ENCODE assay signal across 10 mouse cellular contexts in genomic region chr5:113035094-113036047, GRCm38 (mm10). TPM values are rescaled to one million over a fixed set of nuclear protein-coding genes. Genes with fewer than 3 reads are reported as not detected.
DNase-seq lines count a peak whose midpoint lies in the region; ATAC-seq lines count a peak whose summit lies in the region.
"Had no signal": no experiment of that assay in that cellular context is flagged by ENCODE, and none has a peak within 500 bp of the region (broad histone marks: within the 10 kb centered on the region; RNA-seq: fewer than 3 reads in every experiment).

No protein-coding gene starts in this region.

- H3K4me1 ChIP-seq in heart, embryonic 12.5 days (replicated peaks): peaks cover 22% of the 10 kb centered on the region
- H3K4me1 ChIP-seq in heart, embryonic 11.5 days (ENCODE audit: control insufficient read depth, insufficient read depth, low read length): 0 out of 2 replicates have a peak, but pooled peaks cover 3% of the 10 kb centered on the region

- no peak overlapping the region for H3K9ac ChIP-seq in heart, embryonic 12.5 days
- no peak overlapping the region for H3K9ac ChIP-seq in heart, embryonic 11.5 days (ENCODE audit: low read depth, low read length)

- peaks cover 4% of the 10 kb centered on the region; the same call in 1 of the 2 replicates for H3K9me3 ChIP-seq in heart, embryonic 12.5 days (replicated peaks)
- H3K9me3 ChIP-seq in heart, embryonic 11.5 days (replicated peaks; ENCODE audit: control insufficient read depth, low read length): no peaks in the 10 kb centered on the region

- no peak for DNase-seq in ovary, postnatal 36 days (ENCODE audit: low spot score)
- no peak for DNase-seq in spleen, adult 18-20 months
- no peak for DNase-seq in layer of hippocampus, adult 9-10 months (ENCODE audit: low spot score)

- 59% methylated on average over 10 of the region's 10 CpGs for WGBS in heart, embryonic 12.5 days
- 63% methylated on average over 10 of the region's 10 CpGs for WGBS in heart, embryonic 11.5 days (ENCODE audit: insufficient replicate concordance)

- 0 out of 2 replicates have a peak, but pooled peaks cover 4% of the 10 kb centered on the region for H3K27me3 ChIP-seq in heart, embryonic 12.5 days (replicated peaks)
- no peaks in the 10 kb centered on the region for H3K27me3 ChIP-seq in heart, embryonic 11.5 days (ENCODE audit: control insufficient read depth, insufficient read depth, low read length)

- H3K27ac ChIP-seq in heart, embryonic 12.5 days (ENCODE audit: poor library complexity, severe bottlenecking): 0 out of 2 replicates have a peak overlapping the region, but pooled peaks have one; percentile 9
- H3K27ac ChIP-seq in heart, embryonic 11.5 days (ENCODE audit: low read depth, low read length): no peak overlapping the region

- H3K4me3 ChIP-seq in heart, embryonic 12.5 days: no peak overlapping the region
- no peak overlapping the region for H3K4me3 ChIP-seq in heart, embryonic 11.5 days (ENCODE audit: low read depth, low read length)

- ATAC-seq in heart, embryonic 12.5 days (ENCODE audit: insufficient number of reproducible peaks, low FRiP score): no peak
- no peak for ATAC-seq in heart, embryonic 11.5 days (replicated peaks; ENCODE audit: insufficient number of reproducible peaks, low FRiP score, low TSS enrichment)
- peak; percentile 78 for ATAC-seq in CD4-positive, CD25-positive, alpha-beta regulatory T cell, adult 4 months
- ATAC-seq in inflammation-experienced regulatory T-cells, adult 6 months: peak; percentile 90
- peak; percentile 62 for ATAC-seq in megakaryocyte-erythroid progenitor cell, adult 5-6 weeks (replicated peaks; ENCODE audit: low FRiP score, low TSS enrichment, poor library complexity, severe bottlenecking)

- H3K4me2 ChIP-seq in heart, embryonic 12.5 days: no peak overlapping the region
- H3K4me2 ChIP-seq in heart, embryonic 11.5 days: no peak overlapping the region

- no peaks in the 10 kb centered on the region for H3K36me3 ChIP-seq in heart, embryonic 12.5 days
- H3K36me3 ChIP-seq in heart, embryonic 11.5 days (ENCODE audit: control insufficient read depth, insufficient read depth, low read length): no peaks in the 10 kb centered on the region

RNA-seq across cellular contexts. Expression of gene Grk3, which starts 19.8 kb away (rescaled TPM):
- polyA plus RNA-seq in heart, embryonic 12.5 days (2016; fragmentation: Nextera tagmentation; extraction: Ambion mirVana): 14.1 and 16.1 TPM in 2 replicates
- 10.4 and 11.3 TPM in 2 replicates for polyA plus RNA-seq in heart, embryonic 11.5 days (2014; fragmentation: Nextera tagmentation; extraction: Ambion mirVana)
- under 1 TPM in 1 of 2 experiments, not detected in 1; 0.25 TPM for polyA plus RNA-seq in CD4-positive, CD25-positive, alpha-beta regulatory T cell, adult 4 months (2017; shearing (Covaris generic))
- polyA plus RNA-seq in inflammation-experienced regulatory T-cells, adult 6 months (2017; shearing (Covaris generic)): under 1 TPM; 0.36 to 0.59 (median 0.50) TPM
- 9.7 and 25.0 TPM in 2 replicates for total RNA-seq in megakaryocyte-erythroid progenitor cell, adult 5-6 weeks (2014; fragmentation: Nextera tagmentation)
- total RNA-seq in megakaryocyte-erythroid progenitor cell, adult 5-6 weeks (2017): 11.7 and 18.7 TPM in 2 replicates
- total RNA-seq: MEL had no signal

RNA-seq across cellular contexts. Expression of gene Crybb2, which starts 34.5 kb away (rescaled TPM):
- polyA plus RNA-seq in heart, embryonic 12.5 days (2016; fragmentation: Nextera tagmentation; extraction: Ambion mirVana): not detected in 2 replicates
- polyA plus RNA-seq in heart, embryonic 11.5 days (2014; fragmentation: Nextera tagmentation; extraction: Ambion mirVana): not detected in 2 replicates
- not detected for polyA plus RNA-seq in CD4-positive, CD25-positive, alpha-beta regulatory T cell, adult 4 months (2017; shearing (Covaris generic))
- polyA plus RNA-seq in inflammation-experienced regulatory T-cells, adult 6 months (2017; shearing (Covaris generic)): not detected
- not detected in 2 replicates for total RNA-seq in megakaryocyte-erythroid progenitor cell, adult 5-6 weeks (2014; fragmentation: Nextera tagmentation)
- not detected in 2 replicates for total RNA-seq in megakaryocyte-erythroid progenitor cell, adult 5-6 weeks (2017)
- total RNA-seq: gastrocnemius, adult 18-20 months; MEL had no signal

RNA-seq across cellular contexts. Expression of gene Crybb3, which starts 46.0 kb away (rescaled TPM):
- polyA plus RNA-seq in heart, embryonic 12.5 days (2016; fragmentation: Nextera tagmentation; extraction: Ambion mirVana): 1.4 and 1.5 TPM in 2 replicates
- 0.56 and 0.77 TPM in 2 replicates for polyA plus RNA-seq in heart, embryonic 11.5 days (2014; fragmentation: Nextera tagmentation; extraction: Ambion mirVana)
- not detected for polyA plus RNA-seq in CD4-positive, CD25-positive, alpha-beta regulatory T cell, adult 4 months (2017; shearing (Covaris generic))
- polyA plus RNA-seq in inflammation-experienced regulatory T-cells, adult 6 months (2017; shearing (Covaris generic)): 1 to 10 TPM in 1 of 3 experiments, not detected in 2; 1.3 TPM
- total RNA-seq in megakaryocyte-erythroid progenitor cell, adult 5-6 weeks (2014; fragmentation: Nextera tagmentation): not detected in 2 replicates
- not detected in 2 replicates for total RNA-seq in megakaryocyte-erythroid progenitor cell, adult 5-6 weeks (2017)
- total RNA-seq: MEL had no signal

Comparison
In these comparisons a context has a peak if more than half of its experiments do, and no peak if none do; other contexts are left out.
1. ATAC-seq: peak in CD4-positive, CD25-positive, alpha-beta regulatory T cell, adult 4 months (single experiment), inflammation-experienced regulatory T-cells, adult 6 months (single experiment) and megakaryocyte-erythroid progenitor cell, adult 5-6 weeks (single experiment); none in heart, embryonic 12.5 days (single experiment) and heart, embryonic 11.5 days (single experiment).